Mouse (Mus musculus) forebrain, embryonic 11.5 days (tissue): ENCODE measurements at regions not wholly inside any gene's neighbourhood (a gene's known extent, or its start where the extent isn't known, plus 50 kb on each side); places are given as distances from the start of the nearest gene placed in this dataset.

Experiments used
- ATAC-seq: fragments of 200-750 bp; cut with Nextera tagmentation; replicated peaks from 2 replicates; pipeline ENCODE4 v1.8.0; 2017; ENCODE audit warnings: moderate TSS enrichment; ENCODE audit not compliant: low FRiP score
- DNase-seq: peaks from one replicate; pipeline ENCODE4 v3.0.0-alpha.2; 2017; ENCODE audit warnings: low spot score
- H3K27ac ChIP-seq: fragments of 300-500 bp; sonication (generic); 2 replicates; pipeline ENCODE4 v1.5.1; 2014; ENCODE audit warnings: low read depth, low read length
- H3K27me3 ChIP-seq: fragments of 300-500 bp; sonication (generic); 2 replicates; pipeline ENCODE4 v1.6.1; 2014; ENCODE audit warnings: mild to moderate bottlenecking, low read length, mixed read lengths; ENCODE audit not compliant: control insufficient read depth, insufficient read depth
- H3K36me3 ChIP-seq: fragments of 300-500 bp; sonication (generic); 2 replicates; pipeline ENCODE4 v1.6.1; 2014; ENCODE audit warnings: mild to moderate bottlenecking, low read length, moderate library complexity, mixed read lengths; ENCODE audit not compliant: control insufficient read depth, insufficient read depth
- H3K4me1 ChIP-seq: fragments of 300-500 bp; sonication (generic); replicated peaks from 2 replicates; pipeline ENCODE4 v1.6.1; 2014; ENCODE audit warnings: low read length, mixed read lengths; ENCODE audit not compliant: control insufficient read depth, insufficient read depth
- H3K4me2 ChIP-seq: fragments of 300-500 bp; sonication (generic); 2 replicates; pipeline ENCODE4 v1.6.1; 2014; ENCODE audit warnings: low read depth, mild to moderate bottlenecking, low read length, moderate library complexity, mixed read lengths; ENCODE audit not compliant: severe bottlenecking
- H3K4me3 ChIP-seq: fragments of 300-500 bp; sonication (generic); 2 replicates; pipeline ENCODE4 v1.5.1; 2014; ENCODE audit warnings: low read depth, low read length
- H3K9ac ChIP-seq: fragments of 300-500 bp; sonication (generic); 2 replicates; pipeline ENCODE4 v1.6.1; 2014; ENCODE audit warnings: low read length
- H3K9me3 ChIP-seq: fragments of 300-500 bp; sonication (generic); 2 replicates; pipeline ENCODE4 v1.6.1; 2016; ENCODE audit warnings: low read length, mixed read lengths; ENCODE audit not compliant: control insufficient read depth
- WGBS: fragments of 180-500 bp; shearing (Covaris S2); extraction: QIAGEN DNeasy Blood & Tissue Kit; methylation state at CpG from one replicate; pipeline ENCODE4 v1.1.7; 2014; 5-methylcytosine and 5-hydroxymethylcytosine counted together

GRCm38 (mm10) chr2:61389207-61389606 is 189.2 kb upstream of the Tank start:
- Histone ChIP-seq H3K9ac (no peak overlapping the region), H3K4me1 (no peaks in the 10 kb centered on the region), H3K4me3 (no peak overlapping the region), H3K9me3 (no peaks in the 10 kb centered on the region), H3K27me3 (no peaks in the 10 kb centered on the region), H3K27ac (no peak overlapping the region), H3K4me2 (no peak overlapping the region), H3K36me3 (no peaks in the 10 kb centered on the region)
- DNase-seq, result no peak
- 57% methylated on average over 1 of the region's 1 CpGs for WGBS
- no peak for ATAC-seq

DNA sequence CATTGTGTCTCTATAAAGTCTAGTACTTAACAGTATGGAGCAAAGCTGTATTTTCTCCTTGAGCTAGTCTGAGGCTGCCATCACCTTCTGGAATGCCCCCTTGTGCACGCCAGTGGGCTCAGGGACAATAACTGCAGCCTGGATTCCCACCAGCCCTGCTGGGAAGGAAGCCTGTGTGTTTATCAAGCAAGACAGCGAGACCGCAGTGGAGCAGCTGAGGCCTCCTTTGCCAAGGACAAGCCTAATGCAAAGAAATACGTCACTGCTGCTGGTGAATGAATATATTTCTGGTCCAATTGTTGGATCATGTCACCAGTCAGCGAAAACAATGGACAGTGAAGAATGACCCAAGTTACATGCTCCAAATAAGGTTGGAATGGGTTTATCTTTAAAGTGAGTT is 190.8 kb upstream of the Tank start:
- Histone ChIP-seq H3K27me3 (no peaks in the 10 kb centered on the region), H3K36me3 (no peaks in the 10 kb centered on the region), H3K9me3 (no peaks in the 10 kb centered on the region), H3K9ac (no peak overlapping the region), H3K4me3 (no peak overlapping the region), H3K4me2 (no peak overlapping the region), H3K4me1 (no peaks in the 10 kb centered on the region), H3K27ac (no peak overlapping the region)
- ATAC-seq, result no peak
- WGBS, result 73% methylated on average over 5 of the region's 5 CpGs
- DNase-seq, result no peak

DNA sequence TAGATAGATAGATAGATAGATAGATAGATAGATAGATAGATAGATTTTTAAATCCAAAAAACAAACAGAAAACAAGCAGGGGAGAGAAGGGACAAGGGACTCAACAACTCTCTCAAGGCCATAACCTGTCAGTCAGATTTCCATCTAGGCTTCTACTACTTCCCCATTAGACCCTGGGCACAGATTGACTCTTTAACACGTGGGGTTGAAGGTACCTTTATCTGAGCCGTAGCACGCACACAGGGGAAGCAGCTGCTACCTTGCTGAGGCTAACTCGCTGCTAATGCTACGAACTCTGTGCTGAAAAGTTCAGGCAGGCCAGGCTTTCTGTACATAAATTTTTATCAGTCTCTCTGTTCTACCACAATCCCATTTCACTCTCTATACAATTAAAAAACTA is 191.4 kb upstream of the Tank start:
- H3K9ac ChIP-seq, result no peak overlapping the region
- ATAC-seq (no peak), DNase-seq (no peak)
- H3K27me3 ChIP-seq, result no peaks in the 10 kb centered on the region
- H3K27ac ChIP-seq, result no peak overlapping the region
- 88% methylated on average over 5 of the region's 5 CpGs for WGBS
- no peaks in the 10 kb centered on the region for H3K9me3 ChIP-seq
- H3K4me1 ChIP-seq, result no peaks in the 10 kb centered on the region
- no peaks in the 10 kb centered on the region for H3K36me3 ChIP-seq
- H3K4me2 ChIP-seq, result no peak overlapping the region
- H3K4me3 ChIP-seq, result no peak overlapping the region

GRCm38 (mm10) chr2:61384467-61384866 is 193.9 kb upstream of the Tank start:
- Histone ChIP-seq H3K36me3 (no peaks in the 10 kb centered on the region), H3K4me1 (no peaks in the 10 kb centered on the region), H3K4me2 (no peak overlapping the region), H3K4me3 (no peak overlapping the region), H3K27ac (no peak overlapping the region), H3K27me3 (no peaks in the 10 kb centered on the region), H3K9me3 (no peaks in the 10 kb centered on the region), H3K9ac (no peak overlapping the region)
- DNase-seq, result no peak
- WGBS, result 85% methylated on average over 6 of the region's 6 CpGs
- no peak for ATAC-seq

DNA sequence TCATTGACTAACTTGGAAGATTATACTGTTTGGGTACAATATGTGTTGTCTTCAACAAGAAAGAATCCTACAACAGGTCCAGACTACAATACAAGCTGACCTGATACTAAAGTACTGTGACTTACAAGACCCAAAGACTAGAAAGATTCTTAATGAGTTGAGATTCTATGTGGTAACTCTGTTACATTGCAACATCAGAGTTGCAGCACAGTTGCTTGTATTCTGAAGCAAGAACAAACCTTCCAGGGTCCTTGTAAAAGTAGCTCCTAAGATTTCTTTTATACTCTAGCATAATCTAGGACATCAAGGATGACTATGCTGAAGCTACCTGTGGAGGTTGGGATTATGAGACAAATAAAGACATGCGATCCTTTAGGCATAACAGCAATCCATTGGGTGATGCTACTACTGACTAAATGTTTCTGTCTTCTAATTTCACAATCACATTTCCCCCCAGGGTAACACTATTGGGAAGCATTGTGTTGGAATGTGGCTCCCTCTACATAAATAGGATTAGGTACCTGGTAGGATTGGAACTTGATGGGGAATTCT is 194.6 kb upstream of the Tank start:
- Histone ChIP-seq H3K9ac (no peak overlapping the region), H3K4me3 (no peak overlapping the region), H3K36me3 (no peaks in the 10 kb centered on the region), H3K27me3 (no peaks in the 10 kb centered on the region), H3K4me2 (no peak overlapping the region), H3K4me1 (no peaks in the 10 kb centered on the region), H3K9me3 (no peaks in the 10 kb centered on the region), H3K27ac (no peak overlapping the region)
- WGBS, result 91% methylated on average over 1 of the region's 1 CpGs
- DNase-seq (no peak), ATAC-seq (no peak)

GRCm38 (mm10) chr2:61379076-61379475 is 199.3 kb upstream of the Tank start:
- no peak for DNase-seq
- no peak overlapping the region for H3K4me3 ChIP-seq
- H3K4me1 ChIP-seq, result no peaks in the 10 kb centered on the region
- H3K9me3 ChIP-seq, result no peaks in the 10 kb centered on the region
- H3K9ac ChIP-seq, result no peak overlapping the region
- 85% methylated on average over 5 of the region's 5 CpGs for WGBS
- no peak for ATAC-seq
- no peaks in the 10 kb centered on the region for H3K27me3 ChIP-seq
- no peak overlapping the region for H3K4me2 ChIP-seq
- no peaks in the 10 kb centered on the region for H3K36me3 ChIP-seq
- H3K27ac ChIP-seq, result no peak overlapping the region

- ATAC-seq (no peak), DNase-seq (no peak)
- no peak overlapping the region for H3K9ac ChIP-seq
- H3K4me2 ChIP-seq, result no peak overlapping the region
- H3K9me3 ChIP-seq, result no peaks in the 10 kb centered on the region
- H3K4me3 ChIP-seq, result no peak overlapping the region
- H3K27ac ChIP-seq, result no peak overlapping the region
- no peaks in the 10 kb centered on the region for H3K36me3 ChIP-seq
- H3K4me1 ChIP-seq, result no peaks in the 10 kb centered on the region
- whole genome bisulfite sequencing, result 92% methylated on average over 5 of the region's 5 CpGs
- H3K27me3 ChIP-seq, result no peaks in the 10 kb centered on the region
Observed at GRCm38 (mm10) chr2:61378297-61378696, 200.1 kb upstream of the Tank start.

DNA sequence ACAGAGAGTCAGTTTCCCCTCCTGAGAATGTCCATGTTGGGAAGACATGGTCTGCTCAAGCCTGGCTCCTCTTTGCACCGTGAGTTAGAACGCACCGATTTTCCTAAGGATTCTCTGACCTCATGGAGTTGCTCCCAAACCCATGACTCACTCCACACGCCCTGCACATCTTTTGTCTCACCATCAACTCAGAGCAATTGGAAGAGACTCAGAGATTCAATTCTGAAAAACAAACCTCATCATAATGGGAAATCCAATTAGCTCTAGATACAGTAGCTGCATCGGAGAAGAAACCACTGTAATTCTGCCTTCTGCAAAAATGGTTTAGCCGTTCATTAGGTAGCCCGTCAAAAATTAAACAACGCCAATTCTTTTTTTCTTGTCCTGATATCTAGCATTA is 200.6 kb upstream of the Tank start:
- Histone ChIP-seq H3K9ac (no peak overlapping the region), H3K36me3 (no peaks in the 10 kb centered on the region), H3K4me1 (no peaks in the 10 kb centered on the region), H3K9me3 (no peaks in the 10 kb centered on the region), H3K4me3 (no peak overlapping the region), H3K4me2 (no peak overlapping the region), H3K27me3 (no peaks in the 10 kb centered on the region), H3K27ac (no peak overlapping the region)
- DNase-seq (no peak), ATAC-seq (no peak)
- 92% methylated on average over 8 of the region's 8 CpGs for WGBS

DNA sequence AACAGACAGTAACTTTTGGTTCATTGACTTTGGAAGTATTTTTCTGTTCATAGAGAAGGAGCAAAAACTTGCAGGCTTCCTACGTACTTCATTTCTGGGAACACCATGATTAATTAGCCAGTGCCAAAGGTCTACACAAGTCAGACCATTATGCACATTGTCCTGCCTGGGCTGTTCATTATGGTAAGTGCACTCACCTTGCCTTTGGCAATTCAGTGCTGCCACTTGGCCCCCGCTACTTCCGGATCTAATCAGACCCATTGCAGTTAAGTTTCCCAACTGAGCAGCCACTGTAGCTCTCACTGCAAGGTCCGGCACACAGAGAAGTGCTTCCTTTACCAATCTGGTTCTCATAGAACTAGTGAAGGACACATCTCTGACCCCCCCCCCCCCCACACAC is 215.8 kb upstream of the Tank start:
- Histone ChIP-seq H3K9ac (no peak overlapping the region), H3K27me3 (no peaks in the 10 kb centered on the region), H3K4me1 (no peaks in the 10 kb centered on the region), H3K27ac (no peak overlapping the region), H3K9me3 (no peaks in the 10 kb centered on the region), H3K36me3 (no peaks in the 10 kb centered on the region), H3K4me2 (no peak overlapping the region), H3K4me3 (no peak overlapping the region)
- ATAC-seq, result no peak
- no peak for DNase-seq
- WGBS, result 82% methylated on average over 4 of the region's 4 CpGs
